Mouse (Mus musculus) heart, adult 9 months (tissue): ENCODE measurements at regions not wholly inside any gene's neighbourhood (a gene's known extent, or its start where the extent isn't known, plus 50 kb on each side); places are given as distances from the start of the nearest gene placed in this dataset.

Experiments used
- DNase-seq, 2 experiments: peaks; one replicate each; pipeline ENCODE4 v3.0.0; 2022; ENCODE audit warnings: low spot score in 2 of 2

GRCm38 (mm10) chr13:54285968-54286367 lies 85.2 kb upstream of the Cplx2 start:
- no peak for DNase-seq

- DNase-seq: no peak
These were observed 84.5 kb upstream of the Cplx2 start for GRCm38 (mm10) chr13:54286616-54287015.

GRCm38 (mm10) chr13:54290066-54290465 lies 81.1 kb upstream of the Cplx2 start:
- DNase-seq: no peak

- no peak for DNase-seq
These were observed 78.8 kb upstream of the Cplx2 start for GRCm38 (mm10) chr13:54292394-54292793.

GRCm38 (mm10) chr13:54293006-54293405 lies 78.1 kb upstream of the Cplx2 start:
- DNase-seq: no peak

- no peak for DNase-seq
These were observed 75.5 kb upstream of the Cplx2 start for GRCm38 (mm10) chr13:54295475-54296259.

GRCm38 (mm10) chr13:54296260-54296555 lies 74.9 kb upstream of the Cplx2 start:
- DNase-seq: no peak

- no peak for DNase-seq
These were observed 72.3 kb upstream of the Cplx2 start for GRCm38 (mm10) chr13:54298851-54299250.

GRCm38 (mm10) chr13:54299295-54299694 lies 71.9 kb upstream of the Cplx2 start:
- DNase-seq: no peak

- no peak for DNase-seq
These were observed 70.0 kb upstream of the Cplx2 start for GRCm38 (mm10) chr13:54301110-54301509.

GRCm38 (mm10) chr13:54301677-54302076 lies 69.5 kb upstream of the Cplx2 start:
- peak; percentile 43 to 51 for DNase-seq

- DNase-seq: peak in 1 of 2 experiments; percentile 12
These were observed 68.6 kb upstream of the Cplx2 start for GRCm38 (mm10) chr13:54302351-54303070.

GRCm38 (mm10) chr13:54303071-54303924 lies 67.9 kb upstream of the Cplx2 start:
- peak; percentile 87 to 90 for DNase-seq

- no peak for DNase-seq
These were observed 66.9 kb upstream of the Cplx2 start for GRCm38 (mm10) chr13:54304251-54304650.

- DNase-seq: no peak
These were observed 62.6 kb upstream of the Cplx2 start for GRCm38 (mm10) chr13:54308591-54308990.

- no peak for DNase-seq
These were observed 61.8 kb upstream of the Cplx2 start for GRCm38 (mm10) chr13:54309354-54309753.

- DNase-seq: no peak
These were observed 61.0 kb upstream of the Cplx2 start for GRCm38 (mm10) chr13:54310144-54310543.

- DNase-seq: no peak
These were observed 59.7 kb upstream of the Cplx2 start for GRCm38 (mm10) chr13:54311327-54312026.

- peak; percentile 41 to 44 for DNase-seq
These were observed 58.6 kb upstream of the Cplx2 start for GRCm38 (mm10) chr13:54312405-54313185.

GRCm38 (mm10) chr13:54315333-54315732 lies 55.8 kb upstream of the Cplx2 start:
- DNase-seq: no peak

- DNase-seq: no peak
These were observed 54.2 kb upstream of the Cplx2 start for GRCm38 (mm10) chr13:54316907-54317306.
